Mouse (Mus musculus) lung, adult 2 months (tissue): ENCODE measurements at regions not wholly inside any gene's neighbourhood (a gene's known extent, or its start where the extent isn't known, plus 50 kb on each side); places are given as distances from the start of the nearest gene placed in this dataset.

Experiments used
- CTCF ChIP-seq: fragments of 200-500 bp; IDR thresholded peaks from 2 replicates; pipeline ENCODE4 v1.5.1; 2011; ENCODE audit warnings: mild to moderate bottlenecking, low read length, control low read depth; ENCODE audit not compliant: insufficient read depth
- POLR2A ChIP-seq: fragments of 200-500 bp; IDR thresholded peaks from 2 replicates; pipeline ENCODE4 v1.6.1; 2011; ENCODE audit warnings: low read depth, mild to moderate bottlenecking, control low read depth, low read length, borderline replicate concordance; ENCODE audit errors: extremely low read depth

DNA sequence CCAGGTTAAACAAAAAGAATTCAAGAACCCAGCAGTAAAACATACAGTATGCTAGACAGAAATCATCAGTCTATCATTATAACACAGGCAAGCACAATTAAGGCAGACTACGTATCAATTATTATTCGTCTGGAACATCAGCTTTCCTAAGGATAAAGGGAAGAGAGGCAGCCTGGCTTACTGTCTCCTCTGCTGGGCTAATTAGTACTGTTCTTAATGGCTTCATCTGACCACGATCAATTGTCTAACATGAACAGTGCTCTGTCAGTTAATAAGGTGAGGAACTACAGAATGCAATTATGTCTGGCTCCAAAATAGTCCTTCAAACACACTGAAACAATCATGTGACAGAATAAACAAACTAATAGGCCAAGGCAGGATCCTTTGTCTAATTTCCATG is 456.6 kb upstream of the 1700008P02Rik start:
- no peak for TF ChIP-seq CTCF
- TF ChIP-seq POLR2A: no peak
